Mouse (Mus musculus) cortical plate, adult 2 months (tissue): ENCODE results near the gene Basp1. TPM values are rescaled to one million over a fixed set of nuclear protein-coding genes. Genes with fewer than 3 reads are reported as not detected.

Experiments used
- H3K27ac ChIP-seq: fragments of 200-500 bp; 2 replicates; pipeline ENCODE4 v1.5.1; 2012; ENCODE audit warnings: low read length, control low read depth, inconsistent platforms; ENCODE audit not compliant: insufficient read depth
- H3K4me1 ChIP-seq: fragments of 200-500 bp; 2 replicates; pipeline ENCODE4 v1.6.1; 2011; ENCODE audit warnings: low read length; ENCODE audit not compliant: control insufficient read depth, insufficient read depth
- H3K4me3 ChIP-seq: fragments of 200-500 bp; 2 replicates; pipeline ENCODE4 v1.5.1; 2011; ENCODE audit warnings: mild to moderate bottlenecking, low read length, control low read depth; ENCODE audit not compliant: insufficient read depth
- CTCF ChIP-seq: fragments of 200-500 bp; IDR thresholded peaks from 2 replicates; pipeline ENCODE4 v1.5.1; 2011; ENCODE audit warnings: mild to moderate bottlenecking, control low read depth, low read length; ENCODE audit not compliant: insufficient read depth; ENCODE audit errors: extremely low read depth
- POLR2A ChIP-seq: fragments of 200-500 bp; IDR thresholded peaks from 2 replicates; pipeline ENCODE4 v1.6.1; 2011; ENCODE audit warnings: mild to moderate bottlenecking, low read length, control low read depth; ENCODE audit not compliant: insufficient read depth; ENCODE audit errors: extremely low read depth
- polyA plus RNA-seq: library from polyadenylated mRNA; depleted of rRNA; stranded (reverse); fragments of >200 nt; gene quantifications from 2 replicates; pipeline ENCODE4 v1.2.3, GENCODE M21; 2012; rRNA removed

The Basp1 gene
- polyA plus RNA-seq, 1 experiment: 424 TPM

- no peak overlapping the region for H3K27ac ChIP-seq
- TF ChIP-seq CTCF (no peak), POLR2A (no peak)
- H3K4me3 ChIP-seq: no peak overlapping the region
- no peaks in the 10 kb centered on the region for H3K4me1 ChIP-seq
These were observed 70.3 kb downstream of the Basp1 start for GRCm38 (mm10) chr15:25343263-25343662.

GRCm38 (mm10) chr15:25335277-25335676, 78.3 kb downstream of the Basp1 start:
- Histone ChIP-seq H3K27ac (no peak overlapping the region), H3K4me3 (no peak overlapping the region), H3K4me1 (no peaks in the 10 kb centered on the region)
- TF ChIP-seq POLR2A (no peak), CTCF (no peak)

GRCm38 (mm10) chr15:25331877-25332445, 81.6 kb downstream of the Basp1 start:
- no peaks in the 10 kb centered on the region for H3K4me1 ChIP-seq
- H3K27ac ChIP-seq: no peak overlapping the region
- TF ChIP-seq CTCF (no peak), POLR2A (no peak)
- H3K4me3 ChIP-seq: no peak overlapping the region

- no peaks in the 10 kb centered on the region for H3K4me1 ChIP-seq
- TF ChIP-seq POLR2A (no peak), CTCF (no peak)
- H3K27ac ChIP-seq: no peak overlapping the region
- H3K4me3 ChIP-seq: no peak overlapping the region
These were observed 82.6 kb downstream of the Basp1 start for GRCm38 (mm10) chr15:25330946-25331345.

- TF ChIP-seq CTCF (no peak), POLR2A (no peak)
- Histone ChIP-seq H3K4me1 (peaks cover 1% of the 10 kb centered on the region; the same call in 1 of the 2 replicates), H3K27ac (no peak overlapping the region), H3K4me3 (no peak overlapping the region)
These were observed 91.0 kb downstream of the Basp1 start for GRCm38 (mm10) chr15:25322601-25323000.

- Histone ChIP-seq H3K27ac (no peak overlapping the region), H3K4me1 (peaks cover 1% of the 10 kb centered on the region; the same call in 1 of the 2 replicates), H3K4me3 (no peak overlapping the region)
- TF ChIP-seq POLR2A: no peak
- TF ChIP-seq CTCF: no peak
These were observed 91.5 kb downstream of the Basp1 start for GRCm38 (mm10) chr15:25322111-25322510.

- H3K27ac ChIP-seq: no peak overlapping the region
- TF ChIP-seq CTCF (no peak), POLR2A (no peak)
- peaks cover 1% of the 10 kb centered on the region; the same call in 1 of the 2 replicates for H3K4me1 ChIP-seq
- no peak overlapping the region for H3K4me3 ChIP-seq
These were observed 91.9 kb downstream of the Basp1 start for GRCm38 (mm10) chr15:25321636-25322035.

- Histone ChIP-seq H3K4me1 (no peaks in the 10 kb centered on the region), H3K4me3 (no peak overlapping the region), H3K27ac (no peak overlapping the region)
- TF ChIP-seq CTCF (no peak), POLR2A (no peak)
These were observed 99.1 kb downstream of the Basp1 start for GRCm38 (mm10) chr15:25314471-25314870.

Other genes with a start within 250 kb of the Basp1 start
- gene Myo10, start 208.8 kb upstream of the Basp1 start, polyA plus RNA-seq: 32.6 and 32.8 TPM in 2 replicates